Mouse (Mus musculus) lung, postnatal 0 days (tissue): ENCODE data around the gene Necab3.

ENCODE experiments used
- CTCF ChIP-seq: IDR thresholded peaks from 2 replicates; pipeline ENCODE4 v1.5.1; 2016; ENCODE audit warnings: antibody characterized with exemption, mild to moderate bottlenecking
- EP300 ChIP-seq: IDR thresholded peaks from 2 replicates; pipeline ENCODE4 v1.6.1; 2016; ENCODE audit warnings: antibody characterized with exemption, mild to moderate bottlenecking, control low read depth

GRCm38 (mm10) chr2:154558264-154559039 is at the start of gene Necab3:
- TF ChIP-seq CTCF (no peak), EP300 (no peak)
